Mouse (Mus musculus) heart, adult 2 months (tissue): ENCODE results near the gene Mrps14.
A peak's percentile ranks its signal among the peaks of the same experiment; 100 is the strongest.

Experiments
- CTCF ChIP-seq: fragments of 200-600 bp; IDR thresholded peaks from 2 replicates; pipeline ENCODE4 v1.8.1; 2022; ENCODE audit warnings: antibody characterized with exemption, mild to moderate bottlenecking, moderate library complexity
- EP300 ChIP-seq: fragments of 200-500 bp; IDR thresholded peaks from 2 replicates; pipeline ENCODE4 v1.6.1; 2011; ENCODE audit warnings: low read depth, low read length, control low read depth; ENCODE audit not compliant: insufficient read depth
- POLR2A ChIP-seq: fragments of 200-500 bp; IDR thresholded peaks from 2 replicates; pipeline ENCODE4 v1.6.1; 2011; ENCODE audit warnings: mild to moderate bottlenecking, low read depth, low read length, control low read depth; ENCODE audit not compliant: insufficient read depth

DNA sequence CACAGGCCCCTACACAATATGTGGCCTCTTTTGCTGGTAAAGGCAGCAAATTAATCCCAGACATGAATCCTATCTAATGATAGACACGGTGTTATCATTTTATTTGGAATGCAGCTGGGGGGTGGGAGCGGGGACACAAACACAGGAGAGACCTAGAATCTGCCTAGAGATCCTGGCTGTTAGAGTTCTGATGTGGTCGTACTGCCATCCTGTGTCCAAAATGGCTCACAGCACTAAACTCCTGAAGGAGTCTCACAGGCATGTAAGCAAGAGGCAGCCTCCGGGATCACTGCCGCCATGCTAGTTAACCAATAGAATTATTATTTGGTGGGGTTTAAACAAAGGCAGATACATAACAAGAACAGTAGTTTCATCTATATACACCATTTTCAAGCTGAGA, 10.5 kb upstream of the Mrps14 start:
- peak; percentile 59 for TF ChIP-seq CTCF
- TF ChIP-seq POLR2A: no peak
- no peak for TF ChIP-seq EP300
